Mouse (Mus musculus): ENCODE data around the gene Card14. TPM values are rescaled to one million over a fixed set of nuclear protein-coding genes. Genes with fewer than 3 reads are reported as not detected.
"Not testable (repeated sequence)": the region's sequence is repeated elsewhere in the genome, so short reads cannot be mapped to it uniquely, and the experiment has no call there.

The Card14 gene
- polyA plus RNA-seq, 1 experiment from 2014 or later, result 0.15 TPM

GRCm38 (mm10) chr11:119281030-119281429, 26.5 kb upstream of the Card14 start:
- Histone ChIP-seq H3K27ac (no peak overlapping the region), H3K9me3 (no peaks in the 10 kb centered on the region), H3K4me3 (no peak overlapping the region), H3K4me1 (no peaks in the 10 kb centered on the region), H3K36me3 (peaks cover 44% of the 10 kb centered on the region), H3K9ac (no peak overlapping the region), H3K27me3 (replicated peaks) (no peaks in the 10 kb centered on the region), H3K4me2 (replicated peaks) (no peak overlapping the region)
- ATAC-seq (ENCODE audit: low FRiP score, low read depth), result no peak
- 90% methylated on average over 15 of the region's 15 CpGs for WGBS

- no peak overlapping the region for H3K9ac ChIP-seq
- 68% methylated on average over 9 of the region's 9 CpGs for WGBS
- H3K9me3 ChIP-seq, result no peaks in the 10 kb centered on the region
- no peaks in the 10 kb centered on the region for H3K27me3 ChIP-seq (replicated peaks)
- H3K4me3 ChIP-seq, result no peak overlapping the region
- no peak overlapping the region for H3K4me2 ChIP-seq (replicated peaks)
- peaks cover 75% of the 10 kb centered on the region for H3K36me3 ChIP-seq
- no peaks in the 10 kb centered on the region for H3K4me1 ChIP-seq
- 0 out of 2 replicates have a peak, but pooled peaks have one; percentile 37 for ATAC-seq (ENCODE audit: low FRiP score, low read depth)
- no peak overlapping the region for H3K27ac ChIP-seq
These were observed 21.6 kb upstream of the Card14 start for GRCm38 (mm10) chr11:119285791-119286527.

- ATAC-seq (ENCODE audit: low FRiP score, low read depth), result no peak
- no peak overlapping the region for H3K4me3 ChIP-seq
- H3K36me3 ChIP-seq, result peaks cover 82% of the 10 kb centered on the region
- no peak overlapping the region for H3K9ac ChIP-seq
- no peak overlapping the region for H3K27ac ChIP-seq
- no peaks in the 10 kb centered on the region for H3K4me1 ChIP-seq
- no peaks in the 10 kb centered on the region for H3K9me3 ChIP-seq
- no peaks in the 10 kb centered on the region for H3K27me3 ChIP-seq (replicated peaks)
- 91% methylated on average over 20 of the region's 20 CpGs for WGBS
- no peak overlapping the region for H3K4me2 ChIP-seq (replicated peaks)
These were observed 20.2 kb upstream of the Card14 start for GRCm38 (mm10) chr11:119287207-119287992.

GRCm38 (mm10) chr11:119292861-119293260, 14.7 kb upstream of the Card14 start:
- not testable (repeated sequence) for H3K9me3 ChIP-seq; H3K27me3 ChIP-seq (replicated peaks); H3K4me2 ChIP-seq (replicated peaks); H3K4me3 ChIP-seq; H3K9ac ChIP-seq; H3K4me1 ChIP-seq; H3K27ac ChIP-seq; ATAC-seq (ENCODE audit: low FRiP score, low read depth)
- H3K36me3 ChIP-seq, result peaks cover 96% of the 10 kb centered on the region
- 94% methylated on average over 8 of the region's 8 CpGs for WGBS

- Histone ChIP-seq H3K4me1 (peaks cover 25% of the 10 kb centered on the region), H3K27me3 (replicated peaks) (no peaks in the 10 kb centered on the region), H3K27ac (no peak overlapping the region), H3K36me3 (peaks cover 53% of the 10 kb centered on the region), H3K9me3 (no peaks in the 10 kb centered on the region), H3K4me2 (replicated peaks) (peak overlapping the region; percentile 93), H3K9ac (no peak overlapping the region), H3K4me3 (0 out of 2 replicates have a peak overlapping the region, but pooled peaks have one; percentile 11)
- WGBS, result 89% methylated on average over 6 of the region's 6 CpGs
- ATAC-seq (ENCODE audit: low FRiP score, low read depth), result no peak
These were observed 9.6 kb upstream of the Card14 start for GRCm38 (mm10) chr11:119297996-119298395.

GRCm38 (mm10) chr11:119298917-119299316, 8.7 kb upstream of the Card14 start:
- no peak for ATAC-seq (ENCODE audit: low FRiP score, low read depth)
- Histone ChIP-seq H3K4me3 (peak overlapping the region; percentile 96), H3K27ac (0 out of 2 replicates have a peak overlapping the region, but pooled peaks have one; percentile 67), H3K9me3 (no peaks in the 10 kb centered on the region), H3K36me3 (peaks cover 44% of the 10 kb centered on the region), H3K4me1 (peaks cover 25% of the 10 kb centered on the region), H3K9ac (peak overlapping the region; percentile 98), H3K27me3 (replicated peaks) (no peaks in the 10 kb centered on the region), H3K4me2 (replicated peaks) (peak overlapping the region; percentile 93)
- WGBS, result 16% methylated on average over 7 of the region's 7 CpGs

- H3K4me2 ChIP-seq (replicated peaks), result peak within 1 kb of the TSS; percentile 93
- peaks cover 37% of the 10 kb centered on the region for H3K36me3 ChIP-seq
- under 1% methylated on average over 89 of the region's 89 CpGs for WGBS
- H3K4me3 ChIP-seq, result peak within 1 kb of the TSS; percentile 96
- H3K9me3 ChIP-seq, result no peaks in the 10 kb centered on the region
- 0 out of 2 replicates have a peak, but pooled peaks cover 4% of the 10 kb centered on the region for H3K27me3 ChIP-seq (replicated peaks)
- H3K27ac ChIP-seq, result peak within 1 kb of the TSS; percentile 94
- peak; percentile 95 for ATAC-seq (ENCODE audit: low FRiP score, low read depth)
- peak within 1 kb of the TSS; percentile 98 for H3K9ac ChIP-seq
- H3K4me1 ChIP-seq, result peaks cover 25% of the 10 kb centered on the region
These were observed 8.0 kb upstream of the Card14 start, which contains the start of gene Eif4a3 for GRCm38 (mm10) chr11:119299391-119300245. Gene Eif4a3, minus strand, starts transcription at chr11:119300089.

- no peak; the same call in 1 of the 2 replicates for ATAC-seq (ENCODE audit: low FRiP score, low read depth)
- Histone ChIP-seq H3K9me3 (no peaks in the 10 kb centered on the region), H3K4me3 (peak overlapping the region; percentile 96), H3K36me3 (peaks cover 29% of the 10 kb centered on the region), H3K27me3 (replicated peaks) (0 out of 2 replicates have a peak, but pooled peaks cover 10% of the 10 kb centered on the region), H3K9ac (peak overlapping the region; percentile 98), H3K4me2 (replicated peaks) (peak overlapping the region; percentile 93), H3K4me1 (peaks cover 25% of the 10 kb centered on the region), H3K27ac (peak overlapping the region; percentile 94)
- 1% methylated on average over 31 of the region's 31 CpGs for WGBS
These were observed 7.2 kb upstream of the Card14 start for GRCm38 (mm10) chr11:119300246-119300935.

GRCm38 (mm10) chr11:119300986-119301385, 6.6 kb upstream of the Card14 start:
- ATAC-seq (ENCODE audit: low FRiP score, low read depth), result no peak
- Histone ChIP-seq H3K9ac (no peak overlapping the region; the same call in 1 of the 2 replicates), H3K4me1 (peaks cover 25% of the 10 kb centered on the region), H3K4me3 (no peak overlapping the region), H3K9me3 (no peaks in the 10 kb centered on the region), H3K27ac (no peak overlapping the region), H3K27me3 (replicated peaks) (0 out of 2 replicates have a peak, but pooled peaks cover 10% of the 10 kb centered on the region), H3K4me2 (replicated peaks) (peak overlapping the region; percentile 93), H3K36me3 (peaks cover 23% of the 10 kb centered on the region)
- WGBS, result 35% methylated on average over 2 of the region's 2 CpGs

GRCm38 (mm10) chr11:119304904-119305712, 2.5 kb upstream of the Card14 start:
- Histone ChIP-seq H3K4me2 (replicated peaks) (no peak overlapping the region), H3K9ac (no peak overlapping the region), H3K9me3 (no peaks in the 10 kb centered on the region), H3K27me3 (replicated peaks) (peaks cover 10% of the 10 kb centered on the region; the same call in 1 of the 2 replicates), H3K4me3 (no peak overlapping the region), H3K27ac (no peak overlapping the region), H3K36me3 (no peaks in the 10 kb centered on the region), H3K4me1 (peaks cover 14% of the 10 kb centered on the region; the same call in 1 of the 2 replicates)
- 37% methylated on average over 16 of the region's 16 CpGs for WGBS
- no peak for ATAC-seq (ENCODE audit: low FRiP score, low read depth)

Data from neural tube, embryonic 12.5 days (tissue).